Mouse (Mus musculus) embryonic facial prominence, embryonic 11.5 days (tissue): Measurements from ENCODE around the gene Olfr288. TPM values are rescaled to one million over a fixed set of nuclear protein-coding genes. Genes with fewer than 3 reads are reported as not detected.

Experiments
- ATAC-seq: fragments of 200-750 bp; cut with Nextera tagmentation; replicated peaks from 2 replicates; pipeline ENCODE4 v1.8.0; 2017; ENCODE audit warnings: low read depth; ENCODE audit not compliant: insufficient number of reproducible peaks, low FRiP score, low TSS enrichment
- DNase-seq: peaks from one replicate; pipeline ENCODE4 v3.0.0-alpha.2; 2015; ENCODE audit warnings: low spot score
- H3K27ac ChIP-seq: fragments of 300-500 bp; sonication (generic); replicated peaks from 2 replicates; pipeline ENCODE4 v1.5.1; 2014; ENCODE audit warnings: mild to moderate bottlenecking, low read depth, low read length, control low read depth
- H3K27me3 ChIP-seq: fragments of 300-500 bp; sonication (generic); 2 replicates; pipeline ENCODE4 v1.6.1; 2014; ENCODE audit warnings: mild to moderate bottlenecking, low read length, moderate library complexity, mixed read lengths; ENCODE audit not compliant: control insufficient read depth, insufficient read depth
- H3K36me3 ChIP-seq: fragments of 300-500 bp; sonication (generic); replicated peaks from 2 replicates; pipeline ENCODE4 v1.6.1; 2014; ENCODE audit warnings: low read depth, mild to moderate bottlenecking, low read length, moderate library complexity, mixed read lengths; ENCODE audit not compliant: control insufficient read depth, insufficient read depth
- H3K4me1 ChIP-seq: fragments of 300-500 bp; sonication (generic); 2 replicates; pipeline ENCODE4 v1.6.1; 2014; ENCODE audit warnings: low read length, mixed read lengths; ENCODE audit not compliant: control insufficient read depth, insufficient read depth
- H3K4me2 ChIP-seq: fragments of 300-500 bp; sonication (generic); 2 replicates; pipeline ENCODE4 v1.6.1; 2014; ENCODE audit warnings: low read depth, mild to moderate bottlenecking, control low read depth, low read length, moderate library complexity
- H3K4me3 ChIP-seq: fragments of 300-500 bp; sonication (generic); 2 replicates; pipeline ENCODE4 v1.5.1; 2014; ENCODE audit warnings: low read depth, low read length, control low read depth
- H3K9ac ChIP-seq: fragments of 300-500 bp; sonication (generic); replicated peaks from 2 replicates; pipeline ENCODE4 v1.6.1; 2014; ENCODE audit warnings: mild to moderate bottlenecking, control low read depth, low read length
- H3K9me3 ChIP-seq: fragments of 300-500 bp; sonication (generic); replicated peaks from 2 replicates; pipeline ENCODE4 v1.6.1; 2016; ENCODE audit warnings: mild to moderate bottlenecking, low read length, inconsistent platforms, mixed read lengths; ENCODE audit not compliant: control insufficient read depth
- WGBS: fragments of 180-500 bp; shearing (Covaris S2); extraction: QIAGEN DNeasy Blood & Tissue Kit; methylation state at CpG from one replicate; pipeline ENCODE4 v1.1.7; 2014; 5-methylcytosine and 5-hydroxymethylcytosine counted together
- polyA plus RNA-seq: library from polyadenylated mRNA; unstranded; fragments of >200 nt; fragmentation: Nextera tagmentation; extraction: Ambion mirVana; gene quantifications from 2 replicates; pipeline ENCODE4 v1.2.1, GENCODE M21; 2014

The Olfr288 gene
- polyA plus RNA-seq, 1 experiment from 2014 or later = not detected

- H3K27me3 ChIP-seq = peaks cover 7% of the 10 kb centered on the region
- no peaks in the 10 kb centered on the region for H3K9me3 ChIP-seq
- H3K27ac ChIP-seq = no peak overlapping the region
- ATAC-seq (no peak), DNase-seq (no peak)
- no peak overlapping the region for H3K4me3 ChIP-seq
- H3K36me3 ChIP-seq = no peaks in the 10 kb centered on the region
- no peak overlapping the region for H3K4me2 ChIP-seq
- 78% methylated on average over 4 of the region's 4 CpGs for WGBS
- H3K4me1 ChIP-seq = no peaks in the 10 kb centered on the region
- H3K9ac ChIP-seq = no peak overlapping the region
These were observed 32.8 kb downstream of the Olfr288 start for GRCm38 (mm10) chr15:98162561-98162960.

GRCm38 (mm10) chr15:98161026-98161805, 34.1 kb downstream of the Olfr288 start:
- Histone ChIP-seq H3K9me3 (no peaks in the 10 kb centered on the region), H3K27me3 (peaks cover under 1% of the 10 kb centered on the region; the same call in 1 of the 2 replicates), H3K4me1 (no peaks in the 10 kb centered on the region), H3K9ac (no peak overlapping the region), H3K4me2 (no peak overlapping the region), H3K36me3 (no peaks in the 10 kb centered on the region), H3K4me3 (no peak overlapping the region), H3K27ac (no peak overlapping the region)
- ATAC-seq (no peak), DNase-seq (no peak)
- WGBS = 66% methylated on average over 19 of the region's 19 CpGs

- H3K27me3 ChIP-seq = no peaks in the 10 kb centered on the region
- no peak for ATAC-seq
- H3K27ac ChIP-seq = no peak overlapping the region
- H3K36me3 ChIP-seq = no peaks in the 10 kb centered on the region
- DNase-seq = no peak
- H3K9me3 ChIP-seq = no peaks in the 10 kb centered on the region
- no peak overlapping the region for H3K4me2 ChIP-seq
- no peak overlapping the region for H3K4me3 ChIP-seq
- WGBS = 94% methylated on average over 1 of the region's 1 CpGs
- H3K4me1 ChIP-seq = no peaks in the 10 kb centered on the region
- no peak overlapping the region for H3K9ac ChIP-seq
These were observed 38.1 kb downstream of the Olfr288 start for GRCm38 (mm10) chr15:98157253-98157652.

GRCm38 (mm10) chr15:98155944-98156343, 39.4 kb downstream of the Olfr288 start:
- Histone ChIP-seq H3K27me3 (no peaks in the 10 kb centered on the region), H3K36me3 (no peaks in the 10 kb centered on the region), H3K4me2 (no peak overlapping the region), H3K4me3 (no peak overlapping the region), H3K9ac (no peak overlapping the region), H3K27ac (no peak overlapping the region), H3K4me1 (no peaks in the 10 kb centered on the region), H3K9me3 (no peaks in the 10 kb centered on the region)
- WGBS = 63% methylated on average over 4 of the region's 4 CpGs
- DNase-seq (no peak), ATAC-seq (no peak)

- H3K4me1 ChIP-seq = no peaks in the 10 kb centered on the region
- WGBS = 89% methylated on average over 5 of the region's 5 CpGs
- no peaks in the 10 kb centered on the region for H3K9me3 ChIP-seq
- H3K4me3 ChIP-seq = no peak overlapping the region
- no peaks in the 10 kb centered on the region for H3K27me3 ChIP-seq
- no peak overlapping the region for H3K9ac ChIP-seq
- no peak for DNase-seq
- no peaks in the 10 kb centered on the region for H3K36me3 ChIP-seq
- no peak overlapping the region for H3K27ac ChIP-seq
- no peak for ATAC-seq
- no peak overlapping the region for H3K4me2 ChIP-seq
These were observed 40.1 kb downstream of the Olfr288 start for GRCm38 (mm10) chr15:98155272-98155671.

- H3K9me3 ChIP-seq = no peaks in the 10 kb centered on the region
- no peaks in the 10 kb centered on the region for H3K36me3 ChIP-seq
- H3K27ac ChIP-seq = no peak overlapping the region
- H3K4me2 ChIP-seq = no peak overlapping the region
- no peak overlapping the region for H3K9ac ChIP-seq
- H3K4me1 ChIP-seq = no peaks in the 10 kb centered on the region
- ATAC-seq (no peak), DNase-seq (no peak)
- 88% methylated on average over 3 of the region's 3 CpGs for WGBS
- no peaks in the 10 kb centered on the region for H3K27me3 ChIP-seq
- no peak overlapping the region for H3K4me3 ChIP-seq
These were observed 40.7 kb downstream of the Olfr288 start for GRCm38 (mm10) chr15:98154631-98155030.

GRCm38 (mm10) chr15:98154146-98154545, 41.2 kb downstream of the Olfr288 start:
- Histone ChIP-seq H3K27ac (no peak overlapping the region), H3K27me3 (no peaks in the 10 kb centered on the region), H3K9ac (no peak overlapping the region), H3K4me1 (no peaks in the 10 kb centered on the region), H3K36me3 (no peaks in the 10 kb centered on the region), H3K4me3 (no peak overlapping the region), H3K4me2 (no peak overlapping the region), H3K9me3 (no peaks in the 10 kb centered on the region)
- 59% methylated on average over 4 of the region's 4 CpGs for WGBS
- ATAC-seq (no peak), DNase-seq (no peak)

GRCm38 (mm10) chr15:98153625-98154024, 41.7 kb downstream of the Olfr288 start:
- Histone ChIP-seq H3K4me2 (no peak overlapping the region), H3K9ac (no peak overlapping the region), H3K4me1 (no peaks in the 10 kb centered on the region), H3K4me3 (no peak overlapping the region), H3K9me3 (no peaks in the 10 kb centered on the region), H3K36me3 (no peaks in the 10 kb centered on the region), H3K27ac (no peak overlapping the region), H3K27me3 (no peaks in the 10 kb centered on the region)
- ATAC-seq (no peak), DNase-seq (peak; percentile 81)
- WGBS = 30% methylated on average over 3 of the region's 3 CpGs
